Mouse (Mus musculus): Measurements from ENCODE around the gene Hdac4. TPM values are rescaled to one million over a fixed set of nuclear protein-coding genes. Genes with fewer than 3 reads are reported as not detected.

Hdac4 gene
- total RNA-seq, 1 experiment from 2014 or later: 13.9 TPM

DNA sequence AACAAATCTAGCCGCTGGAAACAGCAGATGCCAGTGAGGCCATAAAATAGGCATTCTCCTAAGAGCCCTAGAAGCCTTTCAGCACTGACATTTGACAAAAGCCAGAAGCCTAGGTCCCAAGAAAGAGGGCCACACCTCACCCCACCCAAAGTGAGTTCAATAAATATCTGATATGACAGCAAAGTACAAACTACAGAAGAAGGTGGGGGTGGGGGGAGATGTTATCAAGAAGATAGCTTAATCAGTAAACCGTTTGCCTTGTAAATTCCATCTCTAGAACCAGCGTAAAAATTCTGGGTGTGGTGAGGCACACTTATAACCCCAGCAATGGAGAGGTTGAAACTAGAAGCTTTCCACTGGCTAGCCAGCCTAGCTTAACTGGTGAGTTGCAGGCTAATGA is 111.5 kb downstream of the Hdac4 start:
- no peak for ATAC-seq (replicated peaks; ENCODE audit: insufficient number of reproducible peaks, low FRiP score, low TSS enrichment, poor library complexity, severe bottlenecking)

DNA sequence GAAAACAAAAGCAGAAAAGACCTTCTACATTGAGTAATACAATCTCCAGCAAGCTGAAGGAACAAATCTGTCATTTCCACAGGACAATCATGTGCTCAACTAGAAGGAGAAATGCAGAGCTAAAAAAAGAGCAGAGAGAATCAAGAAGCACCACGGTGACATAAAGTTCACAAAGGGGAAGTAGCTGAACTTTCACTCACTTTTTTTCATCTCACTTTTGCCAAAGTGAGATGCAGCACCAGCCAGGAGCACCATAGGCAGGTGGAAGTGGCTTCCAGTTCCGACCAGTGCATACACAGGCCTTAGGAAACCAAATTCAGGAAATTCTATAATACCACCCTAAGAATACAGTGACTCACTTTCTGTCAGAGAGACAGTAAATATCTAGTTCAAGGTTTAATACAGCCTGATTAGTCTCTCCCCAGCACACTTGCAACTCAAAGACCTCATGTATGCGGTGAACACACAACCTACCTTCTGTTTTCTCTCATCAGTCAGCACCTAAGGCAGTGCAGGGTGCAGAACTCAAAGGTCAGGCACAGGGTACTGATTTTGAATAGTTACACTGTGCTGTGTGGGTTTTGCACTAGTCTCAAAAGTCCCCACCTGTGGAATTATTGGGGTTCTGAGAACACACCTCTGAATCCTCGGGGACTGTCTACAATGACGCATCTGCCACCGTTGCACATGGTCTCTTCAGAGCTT is 112.5 kb downstream of the Hdac4 start:
- peak; percentile 57 for ATAC-seq (replicated peaks; ENCODE audit: insufficient number of reproducible peaks, low FRiP score, low TSS enrichment, poor library complexity, severe bottlenecking)

DNA sequence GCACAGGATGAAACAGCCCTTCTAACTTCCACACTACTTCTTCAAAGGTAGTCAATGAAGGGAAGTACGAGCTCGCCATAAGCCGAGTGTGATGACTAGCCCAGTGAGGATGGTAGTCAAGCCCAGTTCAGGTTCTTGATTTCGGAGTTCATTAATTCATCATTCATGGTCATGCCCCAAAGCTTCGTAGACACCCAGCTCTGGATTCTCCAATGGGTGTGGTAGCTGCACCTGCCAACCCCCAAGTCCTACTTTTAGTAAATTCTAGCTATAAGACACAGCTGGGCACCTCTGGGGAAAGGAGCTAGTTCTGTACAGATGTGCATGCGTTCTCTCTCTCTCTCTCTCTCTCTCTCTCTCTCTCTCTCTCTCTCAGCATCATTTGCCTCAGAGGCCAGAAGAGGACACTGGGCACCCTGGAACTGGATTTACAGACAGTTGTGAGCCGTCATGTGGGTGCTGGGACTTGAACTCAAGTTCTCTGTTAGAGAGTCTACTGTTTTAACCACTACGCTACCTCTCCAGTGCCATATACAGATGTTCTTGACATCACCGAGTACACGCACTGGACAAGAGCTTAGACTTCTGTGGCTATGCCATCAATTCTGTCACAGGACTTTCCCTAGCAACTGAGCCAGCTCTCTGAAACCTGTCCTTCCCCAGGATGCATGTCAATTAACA is 113.2 kb downstream of the Hdac4 start:
- ATAC-seq (replicated peaks; ENCODE audit: insufficient number of reproducible peaks, low FRiP score, low TSS enrichment, poor library complexity, severe bottlenecking): no peak

DNA sequence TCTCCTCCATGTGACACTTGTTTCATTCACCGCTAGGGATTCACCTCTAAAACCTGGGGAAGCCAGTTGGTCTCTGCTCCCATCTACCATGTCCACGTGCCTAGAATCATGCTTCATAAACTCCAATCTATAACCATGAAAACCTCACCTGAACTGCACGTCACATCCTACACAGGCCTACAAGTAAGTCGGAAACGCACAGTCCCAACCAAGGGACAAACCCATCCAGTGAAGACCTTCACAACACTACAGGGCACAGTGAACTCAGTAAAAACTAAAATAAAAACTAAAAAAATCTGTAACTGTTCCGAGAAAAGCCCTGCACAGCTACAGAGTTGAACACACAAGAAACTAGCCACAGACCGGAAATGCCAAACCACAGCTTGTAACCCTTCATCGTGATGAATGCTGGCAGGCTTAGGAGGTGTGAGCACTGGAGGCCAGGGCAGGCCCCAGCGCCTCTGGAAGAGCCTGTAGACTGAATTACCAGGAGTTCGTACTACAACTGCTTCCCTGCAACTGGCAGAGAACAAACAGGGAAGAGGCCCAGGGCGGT is 115.4 kb downstream of the Hdac4 start:
- ATAC-seq (replicated peaks; ENCODE audit: insufficient number of reproducible peaks, low FRiP score, low TSS enrichment, poor library complexity, severe bottlenecking): 0 out of 2 replicates have a peak, but pooled peaks have one; percentile 34

DNA sequence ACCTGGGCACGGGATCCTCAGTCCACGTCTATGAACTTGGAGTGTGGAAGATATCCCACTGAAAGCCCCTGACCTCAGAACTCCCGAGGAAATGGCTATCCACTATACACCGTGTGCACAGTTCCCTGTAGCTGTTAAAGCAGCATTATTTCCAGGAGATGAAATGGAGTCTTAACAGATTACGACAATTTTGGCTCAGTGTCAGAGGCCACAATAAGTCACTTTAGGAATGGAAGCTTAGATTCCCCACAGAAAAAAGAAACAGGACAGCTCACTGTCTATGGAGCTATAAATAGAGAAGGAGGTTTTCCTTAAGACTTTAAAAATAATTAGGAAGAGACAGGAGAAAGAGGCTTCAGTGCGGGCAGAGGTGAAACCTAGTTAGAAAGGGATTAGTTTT is 120.2 kb downstream of the Hdac4 start:
- ATAC-seq (replicated peaks; ENCODE audit: insufficient number of reproducible peaks, low FRiP score, low TSS enrichment, poor library complexity, severe bottlenecking): no peak

DNA sequence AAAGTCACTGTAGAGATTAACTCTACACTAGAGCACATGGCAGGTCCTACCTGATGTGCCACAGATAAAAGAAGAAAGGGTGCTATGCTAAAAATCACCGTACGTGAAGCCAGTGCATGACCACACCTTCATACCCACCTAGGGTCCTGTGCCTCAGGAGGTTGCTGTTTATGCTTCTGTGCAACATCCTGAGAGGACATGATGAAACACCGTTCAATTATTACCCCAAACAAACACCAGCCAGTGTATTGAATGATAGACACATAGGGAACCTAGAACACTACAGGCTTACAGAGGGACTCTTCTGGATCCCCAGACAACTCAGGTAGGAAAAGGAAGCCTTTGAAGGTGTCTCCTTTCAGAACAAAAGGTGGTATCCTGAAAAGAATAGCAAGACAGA is 120.8 kb downstream of the Hdac4 start:
- no peak for ATAC-seq (replicated peaks; ENCODE audit: insufficient number of reproducible peaks, low FRiP score, low TSS enrichment, poor library complexity, severe bottlenecking)

DNA sequence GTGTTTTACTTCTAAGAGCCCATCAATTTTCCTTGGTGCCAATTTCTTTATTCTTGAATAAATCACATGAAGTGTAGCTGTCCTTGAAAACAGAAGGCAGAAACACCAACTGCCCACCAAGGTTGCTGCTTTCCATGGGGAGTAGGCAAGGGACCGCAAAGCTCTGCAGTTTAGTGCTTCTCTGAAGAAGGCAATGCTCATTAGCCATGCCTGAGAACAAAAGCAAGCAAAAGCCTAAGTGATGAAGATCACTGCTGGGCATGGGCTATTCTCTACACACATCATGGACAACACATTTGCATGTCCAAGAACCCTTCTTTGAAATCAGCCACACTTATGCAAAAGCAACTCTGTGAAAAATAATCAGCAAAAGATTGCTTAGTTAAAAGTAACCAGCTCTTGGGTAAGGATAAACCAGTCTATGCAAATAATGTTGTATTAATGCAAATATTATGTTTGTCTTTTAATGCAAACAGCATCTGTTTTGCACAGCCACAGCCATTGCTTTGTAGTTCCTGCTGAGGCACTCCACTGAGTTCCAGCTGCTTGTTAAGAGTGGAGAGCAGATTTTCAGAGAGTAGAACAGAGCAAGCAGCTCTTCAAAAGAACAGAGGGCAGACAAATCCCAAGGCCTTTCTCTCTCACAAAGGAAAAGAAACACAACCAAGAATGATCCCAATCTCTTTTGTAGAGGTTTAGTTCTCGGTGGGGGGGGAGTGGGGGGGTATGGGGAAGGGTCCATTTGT is 125.4 kb downstream of the Hdac4 start:
- ATAC-seq (replicated peaks; ENCODE audit: insufficient number of reproducible peaks, low FRiP score, low TSS enrichment, poor library complexity, severe bottlenecking): no peak

DNA sequence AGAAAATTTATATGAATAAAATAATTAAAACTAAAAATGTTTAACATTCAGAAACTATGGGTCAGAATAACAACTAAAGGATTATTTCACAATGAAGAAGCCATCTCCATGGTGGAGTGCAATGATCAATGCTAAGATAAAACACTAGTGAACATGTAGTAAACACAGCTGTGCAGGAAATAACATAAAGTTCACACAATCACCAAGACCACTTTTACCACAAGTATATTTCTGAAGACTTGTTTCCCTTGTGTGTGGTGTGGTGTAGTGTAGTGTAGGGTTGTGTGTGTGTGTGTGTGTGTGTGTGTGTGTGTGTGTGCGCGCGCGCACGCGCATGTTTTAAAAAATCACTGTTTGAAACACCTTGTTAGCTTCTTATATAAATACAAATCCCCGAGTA is 126.0 kb downstream of the Hdac4 start:
- ATAC-seq (replicated peaks; ENCODE audit: insufficient number of reproducible peaks, low FRiP score, low TSS enrichment, poor library complexity, severe bottlenecking): no peak

DNA sequence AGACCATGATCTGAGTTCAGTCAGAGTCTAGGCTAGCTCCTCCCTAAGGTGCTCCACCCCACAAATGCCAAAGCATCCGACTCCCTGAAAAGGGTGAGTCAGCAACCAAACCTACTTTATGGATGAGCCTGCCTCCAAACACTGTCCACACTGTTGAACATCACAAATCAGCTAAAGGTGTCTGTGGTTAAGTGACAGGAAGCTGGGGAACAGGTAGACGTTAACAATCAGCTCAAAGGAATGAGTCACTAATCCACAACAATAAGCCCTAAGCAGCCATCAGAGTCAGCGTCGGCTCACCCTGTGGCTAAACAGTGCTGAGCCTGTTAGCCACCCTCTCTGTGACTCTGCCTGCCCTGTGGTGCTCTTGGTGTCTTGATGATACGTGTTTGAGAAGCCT is 131.2 kb downstream of the Hdac4 start:
- peak; percentile 29 for ATAC-seq (replicated peaks; ENCODE audit: insufficient number of reproducible peaks, low FRiP score, low TSS enrichment, poor library complexity, severe bottlenecking)

DNA sequence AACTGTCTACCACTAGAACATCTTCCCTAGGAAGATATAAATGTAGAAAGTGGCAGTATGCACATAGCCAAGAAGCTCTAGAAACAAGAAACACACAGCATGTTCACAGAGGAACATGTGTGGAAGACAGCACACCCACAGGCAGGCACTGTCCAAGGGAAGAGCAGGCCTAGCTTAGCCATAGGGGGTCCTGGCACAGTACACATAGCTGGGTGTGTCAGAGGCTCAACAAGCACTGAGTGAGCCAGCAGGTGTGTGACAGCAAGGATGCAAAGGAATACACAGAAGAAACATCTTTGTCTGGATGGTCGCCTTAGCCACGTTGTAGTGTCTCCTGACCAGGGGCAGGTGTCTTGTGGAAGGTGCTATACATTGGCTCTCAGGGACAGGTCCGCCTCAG is 132.2 kb downstream of the Hdac4 start:
- ATAC-seq (replicated peaks; ENCODE audit: insufficient number of reproducible peaks, low FRiP score, low TSS enrichment, poor library complexity, severe bottlenecking): no peak

DNA sequence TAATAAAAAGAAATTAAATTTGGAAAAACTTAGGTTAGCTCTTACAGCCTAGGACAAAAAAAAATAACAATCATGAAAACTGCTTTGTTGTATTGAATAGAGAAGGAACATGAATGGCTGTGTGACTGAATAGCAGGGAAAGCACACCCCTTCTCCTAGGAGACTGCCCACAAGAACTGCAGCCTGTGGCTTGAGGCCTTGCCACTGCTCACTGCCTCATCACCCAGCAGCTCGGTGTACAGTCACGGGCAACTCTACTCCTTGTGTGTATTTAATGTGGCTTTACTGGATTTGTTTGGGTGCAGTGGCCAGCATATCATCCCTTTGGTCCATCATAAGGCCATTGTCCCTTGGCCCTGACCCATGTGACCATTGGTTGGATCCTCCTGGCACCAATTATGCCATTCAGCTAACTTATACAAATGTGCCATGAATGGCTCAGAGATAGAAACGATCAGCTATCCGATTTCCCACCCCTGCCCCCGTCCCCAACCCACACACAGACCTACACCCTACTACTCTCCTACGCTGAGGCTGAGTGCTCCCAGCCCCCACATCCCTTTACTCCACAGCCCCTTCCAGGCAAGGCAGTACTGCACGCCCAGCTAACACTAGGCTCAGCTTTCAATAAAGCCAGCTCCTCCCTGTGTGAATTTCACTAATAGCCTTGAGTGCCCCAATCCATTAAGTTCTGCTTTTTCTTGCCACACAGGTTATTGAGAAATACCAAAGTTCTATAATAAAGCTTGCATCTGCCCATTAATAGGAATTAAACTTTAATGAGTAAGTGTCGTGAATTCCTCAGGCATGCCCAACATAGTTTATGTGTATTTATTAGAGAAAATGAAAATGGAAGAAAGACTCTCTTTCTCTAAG is 134.1 kb downstream of the Hdac4 start:
- ATAC-seq (replicated peaks; ENCODE audit: insufficient number of reproducible peaks, low FRiP score, low TSS enrichment, poor library complexity, severe bottlenecking): peak; percentile 75

DNA sequence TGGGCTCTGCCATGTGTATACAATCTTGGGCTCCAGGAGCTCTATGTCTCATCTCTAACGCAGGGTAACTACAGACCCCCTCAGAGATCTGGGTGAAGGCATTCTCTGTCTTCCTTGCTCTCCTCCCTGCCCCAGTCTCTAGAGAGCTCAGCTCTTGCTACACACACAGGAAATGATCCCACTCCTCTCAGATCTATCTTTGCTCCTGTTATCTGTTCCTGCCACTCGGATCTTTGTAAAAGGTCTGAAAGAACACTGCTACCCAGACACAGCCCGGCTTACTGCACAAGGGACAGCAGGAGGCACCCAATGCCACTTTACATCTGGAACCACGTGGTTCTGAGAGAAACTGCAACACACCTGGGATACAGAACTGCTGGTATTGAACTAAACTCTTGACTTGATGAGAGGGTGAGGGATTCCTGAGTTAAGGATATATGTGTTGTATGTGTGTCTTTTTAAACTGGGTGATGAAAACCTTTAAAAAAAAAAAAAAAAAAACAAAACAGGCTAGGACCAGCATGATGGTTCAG is 134.9 kb downstream of the Hdac4 start:
- no peak for ATAC-seq (replicated peaks; ENCODE audit: insufficient number of reproducible peaks, low FRiP score, low TSS enrichment, poor library complexity, severe bottlenecking)

DNA sequence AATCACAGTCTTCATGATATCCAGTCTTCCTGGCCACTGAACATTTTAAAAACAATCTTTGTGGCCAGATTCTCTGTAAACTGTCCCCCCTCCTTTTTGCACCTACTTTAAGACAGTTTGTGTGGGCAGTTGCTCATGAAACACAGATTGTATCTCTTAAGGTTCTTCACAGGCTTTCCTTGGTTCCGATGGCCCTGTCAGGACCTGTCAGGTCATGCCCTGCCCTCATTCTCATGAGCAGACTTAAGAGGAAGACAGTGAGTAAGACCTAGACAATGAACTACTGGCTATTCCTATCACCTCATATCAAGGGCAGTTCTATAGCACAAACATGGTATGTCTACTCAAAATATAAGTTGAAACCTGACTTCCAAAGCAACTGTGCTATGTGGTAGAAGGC is 135.9 kb downstream of the Hdac4 start:
- ATAC-seq (replicated peaks; ENCODE audit: insufficient number of reproducible peaks, low FRiP score, low TSS enrichment, poor library complexity, severe bottlenecking): no peak

DNA sequence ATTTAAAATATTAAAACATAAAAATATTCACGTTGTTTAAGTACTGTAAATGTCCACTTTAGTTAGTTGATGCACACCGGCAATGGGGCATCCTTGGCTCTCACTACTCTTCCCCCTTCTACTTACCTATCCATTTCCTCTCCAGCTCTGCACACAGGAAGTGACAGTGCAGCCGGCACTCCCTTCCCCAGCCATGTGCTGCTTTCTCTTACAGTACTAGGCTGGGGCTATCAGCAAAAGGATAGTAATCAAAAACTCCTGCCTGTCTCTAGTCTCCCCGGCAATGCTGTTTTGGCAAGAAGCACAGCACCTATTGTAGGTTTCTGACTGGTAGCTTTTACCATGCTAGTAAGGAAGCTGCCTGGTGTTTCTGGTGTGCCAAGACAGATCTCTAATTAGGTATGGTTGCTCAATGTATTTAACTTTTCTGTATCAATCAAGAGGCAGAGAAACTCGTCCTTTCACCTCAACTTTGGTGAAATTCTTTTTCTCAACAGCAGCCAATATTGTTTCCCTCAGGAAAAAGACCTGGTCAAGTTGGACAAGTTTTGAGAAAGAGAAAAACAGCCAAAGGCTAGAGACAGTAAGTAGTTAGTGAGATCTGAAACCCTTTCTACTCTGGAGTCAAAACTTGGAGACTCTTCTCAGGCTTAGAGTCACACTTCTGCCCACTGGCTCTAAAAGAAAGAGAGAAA is 136.6 kb downstream of the Hdac4 start:
- 0 out of 2 replicates have a peak, but pooled peaks have one; percentile 49 for ATAC-seq (replicated peaks; ENCODE audit: insufficient number of reproducible peaks, low FRiP score, low TSS enrichment, poor library complexity, severe bottlenecking)

DNA sequence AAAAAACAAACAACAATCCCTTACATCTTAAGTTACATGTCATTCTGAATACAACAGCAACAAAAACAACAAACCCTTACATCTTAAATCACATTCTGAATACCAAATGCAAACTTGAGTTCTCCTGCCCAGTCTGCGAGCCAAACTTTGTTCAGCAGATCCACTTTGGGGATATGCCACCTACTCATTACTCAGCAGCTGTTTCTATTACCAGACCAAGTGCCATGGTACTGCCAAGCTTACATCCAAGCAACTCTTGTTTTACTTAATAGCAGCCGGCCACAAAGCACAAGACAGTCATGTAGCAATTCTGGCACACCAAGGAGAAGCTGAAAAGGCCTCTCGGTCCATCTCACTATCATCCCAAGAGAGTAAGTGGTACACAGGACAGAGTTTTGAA is 138.4 kb downstream of the Hdac4 start:
- no peak for ATAC-seq (replicated peaks; ENCODE audit: insufficient number of reproducible peaks, low FRiP score, low TSS enrichment, poor library complexity, severe bottlenecking)

DNA sequence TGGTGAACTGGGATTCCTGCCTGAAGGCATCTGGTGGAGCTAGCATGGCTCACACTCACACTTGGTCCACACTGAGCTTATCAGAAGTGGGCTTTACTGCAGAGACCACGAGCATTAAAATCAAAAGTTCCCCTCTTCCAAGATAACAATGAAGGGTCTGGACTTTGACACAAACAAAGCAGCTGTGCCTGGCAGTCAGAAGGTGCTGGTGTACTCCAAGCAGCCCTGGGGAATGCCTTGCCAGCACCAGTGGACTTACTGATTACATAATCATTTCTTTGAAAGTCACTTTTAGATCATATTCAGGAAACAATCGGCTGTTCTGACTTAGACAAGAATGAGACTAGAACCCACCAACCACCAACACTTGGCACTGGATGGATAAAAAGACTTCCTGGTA is 140.3 kb downstream of the Hdac4 start:
- ATAC-seq (replicated peaks; ENCODE audit: insufficient number of reproducible peaks, low FRiP score, low TSS enrichment, poor library complexity, severe bottlenecking): no peak

DNA sequence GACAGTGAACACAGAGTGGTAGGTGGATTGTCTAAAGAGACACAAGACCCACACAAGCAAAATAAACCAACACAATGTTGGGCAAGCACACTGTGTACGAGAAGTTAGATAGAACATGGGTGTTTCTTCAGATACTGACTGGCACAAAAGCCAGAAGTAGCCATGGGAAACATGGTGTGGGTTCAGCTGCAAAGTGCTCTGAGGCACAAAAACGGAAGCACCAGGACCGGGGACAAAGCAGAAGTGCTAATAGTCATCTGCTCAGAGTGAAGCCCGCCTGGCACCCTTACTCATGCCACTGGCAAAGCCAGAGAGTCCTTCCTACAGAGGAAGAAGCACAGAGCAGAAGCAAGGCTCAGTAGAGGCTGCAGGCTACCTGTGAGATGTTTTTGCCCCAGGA is 143.3 kb downstream of the Hdac4 start:
- peak; percentile 87 for ATAC-seq (replicated peaks; ENCODE audit: insufficient number of reproducible peaks, low FRiP score, low TSS enrichment, poor library complexity, severe bottlenecking)
